Mouse (Mus musculus): Measurements from ENCODE around the gene Arhgef10l. TPM values are rescaled to one million over a fixed set of nuclear protein-coding genes. Genes with fewer than 3 reads are reported as not detected.

The Arhgef10l gene
- polyA plus RNA-seq, 1 experiment from 2014 or later: 15.9 TPM

GRCm38 (mm10) chr4:140507172-140507714 lies 158.6 kb downstream of the Arhgef10l start:
- Histone ChIP-seq H3K27ac (replicated peaks in 1 of 2; ENCODE audit: control insufficient read depth in 1 of 2, insufficient read depth in 1 of 2, low read depth in 2 of 2, low read length in 2 of 2) (no peak overlapping the region), H3K9me3 (ENCODE audit: control insufficient read depth, low read length) (no peaks in the 10 kb centered on the region), H3K27me3 (ENCODE audit: control insufficient read depth, insufficient read depth, low read length) (no peaks in the 10 kb centered on the region; the same call in 1 of the 2 replicates), H3K36me3 (ENCODE audit: control insufficient read depth, insufficient read depth, low read length) (no peaks in the 10 kb centered on the region), H3K4me3 (ENCODE audit: control insufficient read depth in 1 of 2, insufficient read depth in 1 of 2, low read depth in 1 of 2, low read length in 2 of 2) (no peak overlapping the region), H3K4me2 (ENCODE audit: low read length) (no peak overlapping the region), H3K4me1 (ENCODE audit: control insufficient read depth in 2 of 2, insufficient read depth in 2 of 2, low read length in 2 of 2) (peaks cover 0 to 4% of the 10 kb centered on the region in 2 experiments; a peak in 2 of 4 replicates), H3K9ac (ENCODE audit: low read length) (no peak overlapping the region)
- WGBS: 34% methylated on average over 15 of the region's 15 CpGs
- no peak for ATAC-seq (ENCODE audit: insufficient number of reproducible peaks, insufficient read depth, low FRiP score, low read depth)

GRCm38 (mm10) chr4:140505608-140506002 lies 160.2 kb downstream of the Arhgef10l start:
- Histone ChIP-seq H3K9me3 (ENCODE audit: control insufficient read depth, low read length) (no peaks in the 10 kb centered on the region), H3K27me3 (ENCODE audit: control insufficient read depth, insufficient read depth, low read length) (no peaks in the 10 kb centered on the region; the same call in 1 of the 2 replicates), H3K4me2 (ENCODE audit: low read length) (no peak overlapping the region), H3K4me3 (ENCODE audit: control insufficient read depth in 1 of 2, insufficient read depth in 1 of 2, low read depth in 1 of 2, low read length in 2 of 2) (no peak overlapping the region), H3K9ac (ENCODE audit: low read length) (no peak overlapping the region), H3K4me1 (ENCODE audit: control insufficient read depth in 2 of 2, insufficient read depth in 2 of 2, low read length in 2 of 2) (peaks cover 5 to 10% of the 10 kb centered on the region in 2 experiments; a peak in 2 of 4 replicates), H3K36me3 (ENCODE audit: control insufficient read depth, insufficient read depth, low read length) (no peaks in the 10 kb centered on the region), H3K27ac (replicated peaks in 1 of 2; ENCODE audit: control insufficient read depth in 1 of 2, insufficient read depth in 1 of 2, low read depth in 2 of 2, low read length in 2 of 2) (no peak overlapping the region)
- no peak for ATAC-seq (ENCODE audit: insufficient number of reproducible peaks, insufficient read depth, low FRiP score, low read depth)
- 88% methylated on average over 3 of the region's 3 CpGs for WGBS

- Histone ChIP-seq H3K9ac (ENCODE audit: low read length) (no peak overlapping the region), H3K36me3 (ENCODE audit: control insufficient read depth, insufficient read depth, low read length) (no peaks in the 10 kb centered on the region), H3K4me1 (ENCODE audit: control insufficient read depth in 2 of 2, insufficient read depth in 2 of 2, low read length in 2 of 2) (peaks cover 5 to 10% of the 10 kb centered on the region in 2 experiments; a peak in 2 of 4 replicates), H3K4me2 (ENCODE audit: low read length) (no peak overlapping the region), H3K9me3 (ENCODE audit: control insufficient read depth, low read length) (no peaks in the 10 kb centered on the region), H3K4me3 (ENCODE audit: control insufficient read depth in 1 of 2, insufficient read depth in 1 of 2, low read depth in 1 of 2, low read length in 2 of 2) (no peak overlapping the region), H3K27ac (replicated peaks in 1 of 2; ENCODE audit: control insufficient read depth in 1 of 2, insufficient read depth in 1 of 2, low read depth in 2 of 2, low read length in 2 of 2) (no peak overlapping the region), H3K27me3 (ENCODE audit: control insufficient read depth, insufficient read depth, low read length) (no peaks in the 10 kb centered on the region; the same call in 1 of the 2 replicates)
- ATAC-seq (ENCODE audit: insufficient number of reproducible peaks, insufficient read depth, low FRiP score, low read depth): no peak
- WGBS: 74% methylated on average over 18 of the region's 19 CpGs
These were observed 160.7 kb downstream of the Arhgef10l start for GRCm38 (mm10) chr4:140504921-140505607.

GRCm38 (mm10) chr4:140504067-140504913 lies 161.5 kb downstream of the Arhgef10l start:
- Histone ChIP-seq H3K36me3 (ENCODE audit: control insufficient read depth, insufficient read depth, low read length) (no peaks in the 10 kb centered on the region), H3K27me3 (ENCODE audit: control insufficient read depth, insufficient read depth, low read length) (no peaks in the 10 kb centered on the region; the same call in 1 of the 2 replicates), H3K4me2 (ENCODE audit: low read length) (no peak overlapping the region), H3K27ac (replicated peaks in 1 of 2; ENCODE audit: control insufficient read depth in 1 of 2, insufficient read depth in 1 of 2, low read depth in 2 of 2, low read length in 2 of 2) (no peak overlapping the region), H3K4me1 (ENCODE audit: control insufficient read depth in 2 of 2, insufficient read depth in 2 of 2, low read length in 2 of 2) (peaks cover 5 to 10% of the 10 kb centered on the region in 2 experiments; a peak in 2 of 4 replicates), H3K9ac (ENCODE audit: low read length) (no peak overlapping the region), H3K9me3 (ENCODE audit: control insufficient read depth, low read length) (no peaks in the 10 kb centered on the region), H3K4me3 (ENCODE audit: control insufficient read depth in 1 of 2, insufficient read depth in 1 of 2, low read depth in 1 of 2, low read length in 2 of 2) (no peak overlapping the region)
- 18% methylated on average over 16 of the region's 16 CpGs for WGBS
- ATAC-seq (ENCODE audit: insufficient number of reproducible peaks, insufficient read depth, low FRiP score, low read depth): no peak

GRCm38 (mm10) chr4:140500766-140501165 lies 165.0 kb downstream of the Arhgef10l start:
- 32% methylated on average over 7 of the region's 7 CpGs for WGBS
- H3K9ac ChIP-seq (ENCODE audit: low read length): no peak overlapping the region
- ATAC-seq (ENCODE audit: insufficient number of reproducible peaks, insufficient read depth, low FRiP score, low read depth): no peak
- no peak overlapping the region for H3K27ac ChIP-seq (replicated peaks in 1 of 2; ENCODE audit: control insufficient read depth in 1 of 2, insufficient read depth in 1 of 2, low read depth in 2 of 2, low read length in 2 of 2)
- H3K4me2 ChIP-seq (ENCODE audit: low read length): no peak overlapping the region
- no peak overlapping the region for H3K4me3 ChIP-seq (ENCODE audit: control insufficient read depth in 1 of 2, insufficient read depth in 1 of 2, low read depth in 1 of 2, low read length in 2 of 2)
- H3K4me1 ChIP-seq (ENCODE audit: control insufficient read depth in 2 of 2, insufficient read depth in 2 of 2, low read length in 2 of 2): peaks cover 5 to 7% of the 10 kb centered on the region in 2 experiments; a peak in 2 of 4 replicates
- no peaks in the 10 kb centered on the region for H3K36me3 ChIP-seq (ENCODE audit: control insufficient read depth, insufficient read depth, low read length)
- no peaks in the 10 kb centered on the region for H3K9me3 ChIP-seq (ENCODE audit: control insufficient read depth, low read length)
- no peaks in the 10 kb centered on the region; the same call in 1 of the 2 replicates for H3K27me3 ChIP-seq (ENCODE audit: control insufficient read depth, insufficient read depth, low read length)

GRCm38 (mm10) chr4:140499571-140499970 lies 166.2 kb downstream of the Arhgef10l start:
- no peak overlapping the region for H3K27ac ChIP-seq (replicated peaks in 1 of 2; ENCODE audit: control insufficient read depth in 1 of 2, insufficient read depth in 1 of 2, low read depth in 2 of 2, low read length in 2 of 2)
- H3K4me2 ChIP-seq (ENCODE audit: low read length): no peak overlapping the region
- ATAC-seq (ENCODE audit: insufficient number of reproducible peaks, insufficient read depth, low FRiP score, low read depth): no peak
- H3K4me1 ChIP-seq (ENCODE audit: control insufficient read depth in 2 of 2, insufficient read depth in 2 of 2, low read length in 2 of 2): peaks cover 5 to 7% of the 10 kb centered on the region in 2 experiments; a peak in 2 of 4 replicates
- no peak overlapping the region for H3K4me3 ChIP-seq (ENCODE audit: control insufficient read depth in 1 of 2, insufficient read depth in 1 of 2, low read depth in 1 of 2, low read length in 2 of 2)
- H3K36me3 ChIP-seq (ENCODE audit: control insufficient read depth, insufficient read depth, low read length): no peaks in the 10 kb centered on the region
- H3K27me3 ChIP-seq (ENCODE audit: control insufficient read depth, insufficient read depth, low read length): no peaks in the 10 kb centered on the region; the same call in 1 of the 2 replicates
- H3K9me3 ChIP-seq (ENCODE audit: control insufficient read depth, low read length): no peaks in the 10 kb centered on the region
- 83% methylated on average over 6 of the region's 6 CpGs for WGBS
- H3K9ac ChIP-seq (ENCODE audit: low read length): no peak overlapping the region

GRCm38 (mm10) chr4:140497169-140497568 lies 168.6 kb downstream of the Arhgef10l start:
- Histone ChIP-seq H3K4me1 (ENCODE audit: control insufficient read depth in 2 of 2, insufficient read depth in 2 of 2, low read length in 2 of 2) (peaks cover 5 to 7% of the 10 kb centered on the region in 2 experiments; a peak in 2 of 4 replicates), H3K36me3 (ENCODE audit: control insufficient read depth, insufficient read depth, low read length) (no peaks in the 10 kb centered on the region), H3K4me2 (ENCODE audit: low read length) (no peak overlapping the region), H3K27me3 (ENCODE audit: control insufficient read depth, insufficient read depth, low read length) (no peaks in the 10 kb centered on the region; the same call in 1 of the 2 replicates), H3K9me3 (ENCODE audit: control insufficient read depth, low read length) (no peaks in the 10 kb centered on the region), H3K9ac (ENCODE audit: low read length) (no peak overlapping the region), H3K27ac (replicated peaks in 1 of 2; ENCODE audit: control insufficient read depth in 1 of 2, insufficient read depth in 1 of 2, low read depth in 2 of 2, low read length in 2 of 2) (no peak overlapping the region), H3K4me3 (ENCODE audit: control insufficient read depth in 1 of 2, insufficient read depth in 1 of 2, low read depth in 1 of 2, low read length in 2 of 2) (no peak overlapping the region)
- ATAC-seq (ENCODE audit: insufficient number of reproducible peaks, insufficient read depth, low FRiP score, low read depth): no peak
- 57% methylated on average over 20 of the region's 20 CpGs for WGBS
